Mouse (Mus musculus): ENCODE results near the gene Ms4a14. TPM values are rescaled to one million over a fixed set of nuclear protein-coding genes. Genes with fewer than 3 reads are reported as not detected.

Ms4a14 gene
- not detected in 2 replicates for polyA plus RNA-seq (2014; fragmentation: Nextera tagmentation; extraction: Ambion mirVana)

DNA sequence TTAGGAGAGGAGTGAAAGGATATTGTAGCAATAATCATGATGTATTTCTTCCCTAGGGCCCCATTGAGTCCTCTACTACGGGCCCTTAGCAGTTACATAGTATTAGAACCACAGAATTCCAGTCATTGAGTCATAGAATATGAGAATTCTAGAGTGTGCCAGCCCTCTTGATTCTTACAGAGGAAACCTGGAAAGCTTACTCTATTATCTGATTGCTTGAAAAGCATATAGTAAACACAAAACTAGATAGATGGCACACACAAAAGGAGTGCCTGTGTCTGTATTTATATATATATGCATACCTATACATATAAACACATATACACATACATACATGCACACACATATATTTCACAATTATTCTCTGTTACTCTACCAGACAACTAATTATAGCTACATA is at the start of gene Ms4a14:
Gene Ms4a14 (minus strand): TSS at position 101 of the 400 bp plus-strand sequence.
- 74% methylated on average over 1 of the region's 1 CpGs for WGBS
- H3K36me3 ChIP-seq (ENCODE audit: control insufficient read depth, insufficient read depth, low read length) = no peaks in the 10 kb centered on the region

GRCm38 (mm10) chr19:11362002-11362401 is 47.7 kb upstream of the Ms4a14 start:
- no peaks in the 10 kb centered on the region for H3K36me3 ChIP-seq (ENCODE audit: control insufficient read depth, insufficient read depth, low read length)
- H3K4me2 ChIP-seq (ENCODE audit: low read length) = no peak overlapping the region
- no peak overlapping the region for H3K27ac ChIP-seq (replicated peaks; ENCODE audit: low read depth, low read length)
- H3K27me3 ChIP-seq (ENCODE audit: control insufficient read depth, insufficient read depth, low read length) = no peaks in the 10 kb centered on the region
- H3K4me3 ChIP-seq (replicated peaks; ENCODE audit: low read depth, low read length) = no peak overlapping the region
- H3K9ac ChIP-seq (replicated peaks; ENCODE audit: low read length) = no peak overlapping the region
- no peaks in the 10 kb centered on the region for H3K4me1 ChIP-seq (ENCODE audit: control insufficient read depth, insufficient read depth, low read length)
- DNase-seq = no peak
- H3K9me3 ChIP-seq (ENCODE audit: control insufficient read depth, low read length) = no peaks in the 10 kb centered on the region
- ATAC-seq (ENCODE audit: low FRiP score, low TSS enrichment) = no peak

More for the DNA sequence above, at the start of gene Ms4a14:
- no peak for DNase-seq
- Histone ChIP-seq H3K4me2 (ENCODE audit: low read length) (no peak within 1 kb of the TSS), H3K27me3 (ENCODE audit: control insufficient read depth, insufficient read depth, low read length) (no peaks in the 10 kb centered on the region), H3K4me1 (ENCODE audit: control insufficient read depth, insufficient read depth, low read length) (no peaks in the 10 kb centered on the region), H3K4me3 (replicated peaks; ENCODE audit: low read depth, low read length) (no peak within 1 kb of the TSS), H3K9ac (replicated peaks; ENCODE audit: low read length) (no peak within 1 kb of the TSS), H3K27ac (replicated peaks; ENCODE audit: low read depth, low read length) (no peak within 1 kb of the TSS), H3K9me3 (ENCODE audit: control insufficient read depth, low read length) (no peaks in the 10 kb centered on the region)
- ATAC-seq (ENCODE audit: low FRiP score, low TSS enrichment) = no peak

DNA sequence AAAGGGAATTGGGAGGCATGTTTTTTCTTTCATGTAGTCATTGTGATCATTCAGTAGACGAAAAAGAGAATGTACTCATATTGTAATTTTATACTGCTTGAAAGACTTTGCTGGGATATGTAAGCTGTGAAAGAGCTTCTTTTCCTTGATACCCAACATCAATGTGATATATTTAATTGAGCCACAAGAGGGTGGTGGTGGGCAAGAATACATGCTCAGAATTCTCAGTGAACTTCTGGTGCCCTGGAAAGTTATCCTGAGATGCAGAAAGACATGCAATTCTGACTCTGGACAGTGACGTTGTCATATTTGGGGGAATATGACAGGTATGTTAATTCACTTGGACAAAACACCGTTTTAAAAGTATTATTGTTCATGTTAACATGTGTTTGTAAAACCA is 45.9 kb upstream of the Ms4a14 start:
- H3K9ac ChIP-seq (replicated peaks; ENCODE audit: low read length) = no peak overlapping the region
- no peak overlapping the region for H3K27ac ChIP-seq (replicated peaks; ENCODE audit: low read depth, low read length)
- no peaks in the 10 kb centered on the region for H3K4me1 ChIP-seq (ENCODE audit: control insufficient read depth, insufficient read depth, low read length)
- no peaks in the 10 kb centered on the region for H3K36me3 ChIP-seq (ENCODE audit: control insufficient read depth, insufficient read depth, low read length)
- H3K4me3 ChIP-seq (replicated peaks; ENCODE audit: low read depth, low read length) = no peak overlapping the region
- H3K27me3 ChIP-seq (ENCODE audit: control insufficient read depth, insufficient read depth, low read length) = no peaks in the 10 kb centered on the region
- WGBS = 70% methylated on average over 3 of the region's 3 CpGs
- H3K9me3 ChIP-seq (ENCODE audit: control insufficient read depth, low read length) = no peaks in the 10 kb centered on the region
- H3K4me2 ChIP-seq (ENCODE audit: low read length) = no peak overlapping the region
- ATAC-seq (ENCODE audit: low FRiP score, low TSS enrichment) (no peak), DNase-seq (peak; percentile 11)

DNA sequence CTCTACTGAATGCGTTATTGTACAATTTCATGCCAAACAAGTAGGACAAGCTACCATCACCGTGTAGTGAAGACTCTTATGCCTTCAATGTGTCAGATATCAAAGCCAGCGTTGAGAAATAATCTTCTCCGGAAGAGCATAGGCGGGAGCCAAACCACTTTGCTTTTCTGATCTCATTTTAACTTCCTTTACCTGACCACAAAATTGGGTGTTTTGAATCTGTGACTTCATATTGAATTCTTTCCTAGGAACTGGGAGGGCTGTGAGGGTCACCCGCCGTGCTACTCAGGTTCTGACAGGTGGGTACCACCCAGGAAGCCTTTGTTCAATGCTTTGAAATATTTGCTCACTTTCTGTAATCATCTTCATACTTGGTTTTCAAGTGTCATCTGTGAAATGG is 41.5 kb upstream of the Ms4a14 start:
- 87% methylated on average over 7 of the region's 7 CpGs for WGBS
- H3K27me3 ChIP-seq (ENCODE audit: control insufficient read depth, insufficient read depth, low read length) = no peaks in the 10 kb centered on the region
- H3K36me3 ChIP-seq (ENCODE audit: control insufficient read depth, insufficient read depth, low read length) = no peaks in the 10 kb centered on the region
- H3K9ac ChIP-seq (replicated peaks; ENCODE audit: low read length) = no peak overlapping the region
- DNase-seq = no peak
- H3K9me3 ChIP-seq (ENCODE audit: control insufficient read depth, low read length) = no peaks in the 10 kb centered on the region
- no peak for ATAC-seq (ENCODE audit: low FRiP score, low TSS enrichment)
- no peak overlapping the region for H3K4me2 ChIP-seq (ENCODE audit: low read length)
- H3K4me1 ChIP-seq (ENCODE audit: control insufficient read depth, insufficient read depth, low read length) = no peaks in the 10 kb centered on the region
- H3K27ac ChIP-seq (replicated peaks; ENCODE audit: low read depth, low read length) = no peak overlapping the region
- no peak overlapping the region for H3K4me3 ChIP-seq (replicated peaks; ENCODE audit: low read depth, low read length)

- H3K27ac ChIP-seq (replicated peaks; ENCODE audit: low read depth, low read length) = no peak overlapping the region
- WGBS = 60% methylated on average over 3 of the region's 3 CpGs
- H3K4me1 ChIP-seq (ENCODE audit: control insufficient read depth, insufficient read depth, low read length) = no peaks in the 10 kb centered on the region
- no peaks in the 10 kb centered on the region for H3K36me3 ChIP-seq (ENCODE audit: control insufficient read depth, insufficient read depth, low read length)
- DNase-seq (peak; percentile 7), ATAC-seq (ENCODE audit: low FRiP score, low TSS enrichment) (no peak)
- no peaks in the 10 kb centered on the region for H3K9me3 ChIP-seq (ENCODE audit: control insufficient read depth, low read length)
- no peak overlapping the region for H3K4me3 ChIP-seq (replicated peaks; ENCODE audit: low read depth, low read length)
- H3K27me3 ChIP-seq (ENCODE audit: control insufficient read depth, insufficient read depth, low read length) = no peaks in the 10 kb centered on the region
- H3K9ac ChIP-seq (replicated peaks; ENCODE audit: low read length) = no peak overlapping the region
- H3K4me2 ChIP-seq (ENCODE audit: low read length) = no peak overlapping the region
These were observed 37.6 kb upstream of the Ms4a14 start for GRCm38 (mm10) chr19:11351878-11352277.

DNA sequence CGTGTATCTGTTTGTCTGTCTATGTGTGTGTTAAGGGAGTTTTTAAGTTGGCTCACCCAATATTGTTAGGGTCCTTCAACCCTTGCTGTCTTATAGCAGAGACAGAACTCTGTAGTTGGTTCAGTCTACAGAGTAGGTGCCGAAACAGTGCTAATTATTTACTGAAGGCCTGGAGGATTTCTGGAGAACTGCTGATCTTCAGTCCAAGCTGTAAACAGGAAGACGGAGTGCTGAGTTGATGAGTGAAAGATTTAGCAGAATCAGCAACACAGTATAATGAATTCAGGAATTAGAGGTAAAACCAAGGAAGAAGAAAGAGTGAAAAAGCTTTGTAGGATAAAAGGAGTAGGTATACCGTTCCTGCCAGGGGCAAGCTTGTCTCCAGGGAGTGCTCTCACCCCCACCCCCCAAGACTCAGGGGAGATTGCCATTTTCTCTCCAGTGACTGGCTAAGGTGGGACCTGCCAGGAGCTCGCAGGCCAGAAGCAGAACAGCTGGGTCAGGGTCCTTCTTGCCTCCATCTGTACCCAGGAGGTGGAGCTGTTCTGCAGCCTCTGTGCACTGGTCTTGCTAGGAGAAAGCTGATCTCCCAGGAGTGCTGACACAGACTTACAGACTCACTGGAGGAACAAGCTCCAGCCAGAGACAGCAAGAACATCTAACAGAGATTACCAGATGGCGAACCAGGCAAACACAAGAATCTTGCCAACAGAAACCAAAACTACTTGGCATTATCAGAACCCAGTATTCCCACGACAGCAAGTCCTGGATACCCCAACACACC is 35.6 kb upstream of the Ms4a14 start:
- DNase-seq = peak; percentile 17
- Histone ChIP-seq H3K4me1 (ENCODE audit: control insufficient read depth, insufficient read depth, low read length) (no peaks in the 10 kb centered on the region), H3K4me2 (ENCODE audit: low read length) (no peak overlapping the region), H3K9ac (replicated peaks; ENCODE audit: low read length) (no peak overlapping the region), H3K9me3 (ENCODE audit: control insufficient read depth, low read length) (no peaks in the 10 kb centered on the region), H3K27ac (replicated peaks; ENCODE audit: low read depth, low read length) (no peak overlapping the region), H3K4me3 (replicated peaks; ENCODE audit: low read depth, low read length) (no peak overlapping the region), H3K27me3 (ENCODE audit: control insufficient read depth, insufficient read depth, low read length) (no peaks in the 10 kb centered on the region), H3K36me3 (ENCODE audit: control insufficient read depth, insufficient read depth, low read length) (no peaks in the 10 kb centered on the region)
- 62% methylated on average over 7 of the region's 7 CpGs for WGBS
- ATAC-seq (ENCODE audit: low FRiP score, low TSS enrichment) = no peak

GRCm38 (mm10) chr19:11343992-11344391 is 29.7 kb upstream of the Ms4a14 start:
- H3K27ac ChIP-seq (replicated peaks; ENCODE audit: low read depth, low read length) = no peak overlapping the region
- H3K27me3 ChIP-seq (ENCODE audit: control insufficient read depth, insufficient read depth, low read length) = no peaks in the 10 kb centered on the region
- no peak for DNase-seq
- ATAC-seq (ENCODE audit: low FRiP score, low TSS enrichment) = no peak
- no peaks in the 10 kb centered on the region for H3K9me3 ChIP-seq (ENCODE audit: control insufficient read depth, low read length)
- H3K9ac ChIP-seq (replicated peaks; ENCODE audit: low read length) = no peak overlapping the region
- no peak overlapping the region for H3K4me3 ChIP-seq (replicated peaks; ENCODE audit: low read depth, low read length)
- no peaks in the 10 kb centered on the region for H3K36me3 ChIP-seq (ENCODE audit: control insufficient read depth, insufficient read depth, low read length)
- H3K4me1 ChIP-seq (ENCODE audit: control insufficient read depth, insufficient read depth, low read length) = no peaks in the 10 kb centered on the region
- H3K4me2 ChIP-seq (ENCODE audit: low read length) = no peak overlapping the region

GRCm38 (mm10) chr19:11343147-11343546 is 28.9 kb upstream of the Ms4a14 start:
- H3K4me2 ChIP-seq (ENCODE audit: low read length) = no peak overlapping the region
- no peaks in the 10 kb centered on the region for H3K27me3 ChIP-seq (ENCODE audit: control insufficient read depth, insufficient read depth, low read length)
- H3K4me3 ChIP-seq (replicated peaks; ENCODE audit: low read depth, low read length) = no peak overlapping the region
- H3K9ac ChIP-seq (replicated peaks; ENCODE audit: low read length) = no peak overlapping the region
- H3K27ac ChIP-seq (replicated peaks; ENCODE audit: low read depth, low read length) = no peak overlapping the region
- no peaks in the 10 kb centered on the region for H3K36me3 ChIP-seq (ENCODE audit: control insufficient read depth, insufficient read depth, low read length)
- DNase-seq (no peak), ATAC-seq (ENCODE audit: low FRiP score, low TSS enrichment) (no peak)
- H3K9me3 ChIP-seq (ENCODE audit: control insufficient read depth, low read length) = no peaks in the 10 kb centered on the region
- H3K4me1 ChIP-seq (ENCODE audit: control insufficient read depth, insufficient read depth, low read length) = no peaks in the 10 kb centered on the region

DNA sequence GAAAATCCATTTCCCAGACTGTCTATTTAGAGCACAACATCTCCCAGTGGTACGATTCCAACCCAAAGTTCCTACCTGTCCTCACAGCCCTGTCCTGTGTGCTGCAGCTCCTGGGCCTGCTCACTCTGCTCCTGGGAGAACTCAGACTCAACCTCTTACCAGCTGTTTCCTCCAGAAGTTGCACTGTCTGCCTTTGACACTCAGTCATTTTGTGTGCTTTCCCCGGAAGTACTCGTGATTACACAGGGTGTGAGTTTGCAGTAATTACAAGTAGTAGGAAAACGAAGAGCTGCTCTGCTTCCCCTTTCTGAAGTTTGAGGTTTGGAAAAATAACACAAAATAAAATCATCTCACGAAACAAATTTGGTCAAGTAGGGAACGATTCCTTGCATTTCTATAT is 21.7 kb upstream of the Ms4a14 start, which contains the start of gene Ms4a7:
Gene Ms4a7 (minus strand): TSS at position 215 of the 400 bp plus-strand sequence.
- no peak within 1 kb of the TSS for H3K9ac ChIP-seq (replicated peaks; ENCODE audit: low read length)
- no peaks in the 10 kb centered on the region for H3K9me3 ChIP-seq (ENCODE audit: control insufficient read depth, low read length)
- no peaks in the 10 kb centered on the region for H3K27me3 ChIP-seq (ENCODE audit: control insufficient read depth, insufficient read depth, low read length)
- no peak for DNase-seq
- H3K36me3 ChIP-seq (ENCODE audit: control insufficient read depth, insufficient read depth, low read length) = no peaks in the 10 kb centered on the region
- no peaks in the 10 kb centered on the region for H3K4me1 ChIP-seq (ENCODE audit: control insufficient read depth, insufficient read depth, low read length)
- 93% methylated on average over 6 of the region's 6 CpGs for WGBS
- no peak within 1 kb of the TSS for H3K4me2 ChIP-seq (ENCODE audit: low read length)
- no peak for ATAC-seq (ENCODE audit: low FRiP score, low TSS enrichment)
- H3K27ac ChIP-seq (replicated peaks; ENCODE audit: low read depth, low read length) = no peak within 1 kb of the TSS
- H3K4me3 ChIP-seq (replicated peaks; ENCODE audit: low read depth, low read length) = no peak within 1 kb of the TSS
